Mouse (Mus musculus) midbrain, embryonic 10.5 days (tissue): ENCODE results near the gene Nphs1. TPM values are rescaled to one million over a fixed set of nuclear protein-coding genes. Genes with fewer than 3 reads are reported as not detected.
"Not testable (repeated sequence)": the region's sequence is repeated elsewhere in the genome, so short reads cannot be mapped to it uniquely, and the experiment has no call there.

Experiments
- DNase-seq: peaks from one replicate; pipeline ENCODE4 v3.0.0-alpha.2; 2017; ENCODE audit warnings: low spot score
- H3K27ac ChIP-seq: fragments of 300-500 bp; sonication (generic); replicated peaks from 2 replicates; pipeline ENCODE4 v1.5.1; 2016; ENCODE audit warnings: mild to moderate bottlenecking
- H3K27me3 ChIP-seq: fragments of 300-500 bp; sonication (generic); 2 replicates; pipeline ENCODE4 v1.6.1; 2016; ENCODE audit warnings: low read depth, mild to moderate bottlenecking; ENCODE audit not compliant: poor library complexity, severe bottlenecking
- H3K36me3 ChIP-seq: fragments of 300-500 bp; sonication (generic); 2 replicates; pipeline ENCODE4 v1.6.1; 2016; ENCODE audit warnings: mild to moderate bottlenecking, moderate library complexity
- H3K4me1 ChIP-seq: fragments of 300-500 bp; sonication (generic); 2 replicates; pipeline ENCODE4 v1.6.1; 2016
- H3K4me3 ChIP-seq: fragments of 300-500 bp; sonication (generic); 2 replicates; pipeline ENCODE4 v1.5.1; 2016; ENCODE audit warnings: mild to moderate bottlenecking, moderate library complexity
- H3K9me3 ChIP-seq: fragments of 300-500 bp; sonication (generic); replicated peaks from 2 replicates; pipeline ENCODE4 v1.6.1; 2016; ENCODE audit warnings: mild to moderate bottlenecking
- WGBS: fragments of 180-500 bp; shearing (Covaris S2); methylation state at CpG from one replicate; pipeline ENCODE4 v1.1.7; 2016; 5-methylcytosine and 5-hydroxymethylcytosine counted together
- polyA plus RNA-seq: library from polyadenylated mRNA; unstranded; fragments of >200 nt; fragmentation: Nextera tagmentation; extraction: Ambion mirVana; gene quantifications from 2 replicates; pipeline ENCODE4 v1.2.1, GENCODE M21; 2016

Gene Nphs1
- polyA plus RNA-seq, 1 experiment from 2014 or later: 0.23 TPM

GRCm38 (mm10) chr7:30450241-30450640, 7.9 kb upstream of the Nphs1 start:
- H3K36me3 ChIP-seq: no peaks in the 10 kb centered on the region
- no peak overlapping the region for H3K27ac ChIP-seq
- DNase-seq: no peak
- no peak overlapping the region for H3K4me3 ChIP-seq
- peaks cover 23% of the 10 kb centered on the region for H3K4me1 ChIP-seq
- peaks cover 66% of the 10 kb centered on the region for H3K27me3 ChIP-seq
- WGBS: 79% methylated on average over 7 of the region's 7 CpGs
- H3K9me3 ChIP-seq: peaks cover 20% of the 10 kb centered on the region

GRCm38 (mm10) chr7:30453327-30453726, 4.8 kb upstream of the Nphs1 start:
- Histone ChIP-seq H3K4me3 (no peak overlapping the region), H3K9me3 (0 out of 2 replicates have a peak, but pooled peaks cover 2% of the 10 kb centered on the region)

GRCm38 (mm10) chr7:30453766-30454165, 4.3 kb upstream of the Nphs1 start:
- DNase-seq: no peak
- WGBS: 2% methylated on average over 25 of the region's 25 CpGs
- Histone ChIP-seq H3K4me1 (peaks cover 39% of the 10 kb centered on the region), H3K27ac (no peak overlapping the region), H3K36me3 (no peaks in the 10 kb centered on the region), H3K27me3 (peaks cover 92% of the 10 kb centered on the region), H3K4me3 (peak overlapping the region; percentile 19; the same call in 1 of the 2 replicates), H3K9me3 (0 out of 2 replicates have a peak, but pooled peaks cover 2% of the 10 kb centered on the region)

More at GRCm38 (mm10) chr7:30453327-30453726, 4.8 kb upstream of the Nphs1 start:
- H3K27ac ChIP-seq: no peak overlapping the region
- H3K36me3 ChIP-seq: no peaks in the 10 kb centered on the region
- H3K27me3 ChIP-seq: peaks cover 87% of the 10 kb centered on the region
- peaks cover 35% of the 10 kb centered on the region for H3K4me1 ChIP-seq
- no peak for DNase-seq
- WGBS: 16% methylated on average over 25 of the region's 25 CpGs

- H3K27ac ChIP-seq: no peak overlapping the region
- H3K9me3 ChIP-seq: 0 out of 2 replicates have a peak, but pooled peaks cover 2% of the 10 kb centered on the region
- H3K36me3 ChIP-seq: no peaks in the 10 kb centered on the region
- H3K4me1 ChIP-seq: peaks cover 42% of the 10 kb centered on the region
- H3K4me3 ChIP-seq: peak overlapping the region; percentile 19; the same call in 1 of the 2 replicates
- 8% methylated on average over 6 of the region's 6 CpGs for WGBS
- no peak for DNase-seq
- H3K27me3 ChIP-seq: peaks cover 97% of the 10 kb centered on the region
These were observed 3.9 kb upstream of the Nphs1 start for GRCm38 (mm10) chr7:30454259-30454658.

GRCm38 (mm10) chr7:30456487-30456886, 1.6 kb upstream of the Nphs1 start:
- H3K27me3 ChIP-seq: peaks cover 100% of the 10 kb centered on the region
- 2% methylated on average over 9 of the region's 9 CpGs for WGBS
- H3K4me1 ChIP-seq: peaks cover 45% of the 10 kb centered on the region
- H3K9me3 ChIP-seq: 0 out of 2 replicates have a peak, but pooled peaks cover 2% of the 10 kb centered on the region
- peak overlapping the region; percentile 52 for H3K27ac ChIP-seq
- peak overlapping the region; percentile 48 for H3K4me3 ChIP-seq
- H3K36me3 ChIP-seq: no peaks in the 10 kb centered on the region
- DNase-seq: no peak

GRCm38 (mm10) chr7:30456911-30457628, 1.0 kb upstream of the Nphs1 start:
- under 1% methylated on average over 31 of the region's 31 CpGs for WGBS
- Histone ChIP-seq H3K9me3 (0 out of 2 replicates have a peak, but pooled peaks cover 2% of the 10 kb centered on the region), H3K4me3 (peak overlapping the region; percentile 48), H3K27ac (peak overlapping the region; percentile 52), H3K27me3 (peaks cover 100% of the 10 kb centered on the region), H3K4me1 (peaks cover 45% of the 10 kb centered on the region), H3K36me3 (no peaks in the 10 kb centered on the region)
- DNase-seq: peak; percentile 44

GRCm38 (mm10) chr7:30459484-30459883, 1.4 kb downstream of the Nphs1 start:
- WGBS: 35% methylated on average over 6 of the region's 6 CpGs
- no peaks in the 10 kb centered on the region for H3K36me3 ChIP-seq

GRCm38 (mm10) chr7:30463568-30463967, 5.5 kb downstream of the Nphs1 start:
- WGBS: 26% methylated on average over 7 of the region's 7 CpGs
- Histone ChIP-seq H3K4me1 (peaks cover 19% of the 10 kb centered on the region), H3K36me3 (no peaks in the 10 kb centered on the region), H3K9me3 (no peaks in the 10 kb centered on the region), H3K4me3 (no peak overlapping the region), H3K27ac (no peak overlapping the region), H3K27me3 (peaks cover 100% of the 10 kb centered on the region)
- DNase-seq: no peak

More at GRCm38 (mm10) chr7:30459484-30459883, 1.4 kb downstream of the Nphs1 start:
- peaks cover 100% of the 10 kb centered on the region for H3K27me3 ChIP-seq
- peaks cover 32% of the 10 kb centered on the region for H3K4me1 ChIP-seq
- no peak for DNase-seq
- H3K4me3 ChIP-seq: no peak overlapping the region
- 0 out of 2 replicates have a peak, but pooled peaks cover 2% of the 10 kb centered on the region for H3K9me3 ChIP-seq
- no peak overlapping the region for H3K27ac ChIP-seq

- Histone ChIP-seq H3K36me3 (no peaks in the 10 kb centered on the region), H3K4me3 (no peak overlapping the region), H3K9me3 (no peaks in the 10 kb centered on the region), H3K4me1 (peaks cover 17% of the 10 kb centered on the region), H3K27ac (no peak overlapping the region), H3K27me3 (peaks cover 97% of the 10 kb centered on the region)
- no peak for DNase-seq
- 14% methylated on average over 4 of the region's 4 CpGs for WGBS
These were observed 5.9 kb downstream of the Nphs1 start for GRCm38 (mm10) chr7:30463996-30464395.

- Histone ChIP-seq H3K36me3 (no peaks in the 10 kb centered on the region), H3K27me3 (peaks cover 90% of the 10 kb centered on the region), H3K4me3 (no peak overlapping the region), H3K27ac (no peak overlapping the region), H3K9me3 (no peaks in the 10 kb centered on the region), H3K4me1 (peaks cover 11% of the 10 kb centered on the region)
- WGBS: 19% methylated on average over 6 of the region's 6 CpGs
- no peak for DNase-seq
These were observed 6.7 kb downstream of the Nphs1 start for GRCm38 (mm10) chr7:30464816-30465300.

GRCm38 (mm10) chr7:30472411-30472810, 14.3 kb downstream of the Nphs1 start:
- no peak overlapping the region for H3K27ac ChIP-seq
- no peak overlapping the region for H3K4me3 ChIP-seq
- peaks cover 4% of the 10 kb centered on the region; the same call in 1 of the 2 replicates for H3K9me3 ChIP-seq
- peaks cover 3% of the 10 kb centered on the region for H3K4me1 ChIP-seq
- H3K36me3 ChIP-seq: no peaks in the 10 kb centered on the region
- WGBS: 51% methylated on average over 5 of the region's 5 CpGs
- H3K27me3 ChIP-seq: peaks cover 23% of the 10 kb centered on the region
- peak; percentile 56 for DNase-seq

GRCm38 (mm10) chr7:30474999-30475398, 16.9 kb downstream of the Nphs1 start:
- no peaks in the 10 kb centered on the region for H3K36me3 ChIP-seq
- peaks cover 15% of the 10 kb centered on the region for H3K4me1 ChIP-seq
- no peak overlapping the region for H3K4me3 ChIP-seq
- WGBS: 73% methylated on average over 4 of the region's 4 CpGs
- H3K27me3 ChIP-seq: 0 out of 2 replicates have a peak, but pooled peaks cover 18% of the 10 kb centered on the region
- peaks cover 4% of the 10 kb centered on the region; the same call in 1 of the 2 replicates for H3K9me3 ChIP-seq
- H3K27ac ChIP-seq: no peak overlapping the region
- no peak for DNase-seq

GRCm38 (mm10) chr7:30476136-30476535, 18.0 kb downstream of the Nphs1 start:
- Histone ChIP-seq H3K27me3 (0 out of 2 replicates have a peak, but pooled peaks cover 11% of the 10 kb centered on the region), H3K4me1 (peaks cover 15% of the 10 kb centered on the region)
- 88% methylated on average over 7 of the region's 7 CpGs for WGBS
- H3K4me3 ChIP-seq, H3K36me3 ChIP-seq, H3K27ac ChIP-seq, H3K9me3 ChIP-seq, DNase-seq: not testable (repeated sequence)
